Mouse (Mus musculus): ENCODE results near the gene Catsperb. TPM values are rescaled to one million over a fixed set of nuclear protein-coding genes. Genes with fewer than 3 reads are reported as not detected.

Gene Catsperb
- polyA plus RNA-seq, 2 experiments: not detected

- WGBS: 88% methylated on average over 1 of the region's 1 CpGs
- DNase-seq (ENCODE audit: low spot score) (no peak), ATAC-seq (ENCODE audit: low FRiP score, low read depth) (no peak)
- TF ChIP-seq POLR2A (IDR thresholded peaks at IDR 0.05; ENCODE audit: borderline replicate concordance, extremely low read depth, insufficient read depth, insufficient read length): no peak
- H3K9me3 ChIP-seq (ENCODE audit: control insufficient read depth, low read length): no peaks in the 10 kb centered on the region
- no peak overlapping the region for H3K9ac ChIP-seq (ENCODE audit: low read depth, low read length, severe bottlenecking)
- no peaks in the 10 kb centered on the region for H3K36me3 ChIP-seq (ENCODE audit: control insufficient read depth, insufficient read depth, low read length)
- H3K27ac ChIP-seq (replicated peaks; ENCODE audit: low read depth, low read length): no peak overlapping the region
- no peaks in the 10 kb centered on the region for H3K27me3 ChIP-seq (ENCODE audit: control insufficient read depth, insufficient read depth, low read length)
- no peaks in the 10 kb centered on the region for H3K4me1 ChIP-seq (ENCODE audit: control insufficient read depth, insufficient read depth, low read length)
- no peak overlapping the region for H3K4me2 ChIP-seq (replicated peaks; ENCODE audit: low read depth, low read length, severe bottlenecking)
- H3K4me3 ChIP-seq (replicated peaks; ENCODE audit: low read length): no peak overlapping the region
These were observed 228.7 kb downstream of the Catsperb start for GRCm38 (mm10) chr12:101633137-101633536.

- Histone ChIP-seq H3K36me3 (ENCODE audit: control insufficient read depth, insufficient read depth, low read length) (no peaks in the 10 kb centered on the region), H3K4me3 (replicated peaks; ENCODE audit: low read length) (no peak overlapping the region), H3K4me1 (ENCODE audit: control insufficient read depth, insufficient read depth, low read length) (no peaks in the 10 kb centered on the region), H3K27me3 (ENCODE audit: control insufficient read depth, insufficient read depth, low read length) (no peaks in the 10 kb centered on the region), H3K27ac (replicated peaks; ENCODE audit: low read depth, low read length) (no peak overlapping the region), H3K9me3 (ENCODE audit: control insufficient read depth, low read length) (no peaks in the 10 kb centered on the region), H3K9ac (ENCODE audit: low read depth, low read length, severe bottlenecking) (no peak overlapping the region), H3K4me2 (replicated peaks; ENCODE audit: low read depth, low read length, severe bottlenecking) (no peak overlapping the region)
- 95% methylated on average over 2 of the region's 2 CpGs for WGBS
- ATAC-seq (ENCODE audit: low FRiP score, low read depth) (no peak), DNase-seq (ENCODE audit: low spot score) (no peak)
- no peak for TF ChIP-seq POLR2A (IDR thresholded peaks at IDR 0.05; ENCODE audit: borderline replicate concordance, extremely low read depth, insufficient read depth, insufficient read length)
These were observed 263.0 kb downstream of the Catsperb start for GRCm38 (mm10) chr12:101667502-101667901.

Small RNAs within 50 kb of the gene (microRNA-seq; reads per million reads assigned to microRNA genes)
- not detected for gene Gm24542
